Mouse (Mus musculus) gastrocnemius, postnatal 10 days (tissue): ENCODE measurements at regions not wholly inside any gene's neighbourhood (a gene's known extent, or its start where the extent isn't known, plus 50 kb on each side); places are given as distances from the start of the nearest gene placed in this dataset.

Experiments used
- DNase-seq: peaks from one replicate; pipeline ENCODE4 v3.0.0; 2021; ENCODE audit warnings: mixed read lengths

DNA sequence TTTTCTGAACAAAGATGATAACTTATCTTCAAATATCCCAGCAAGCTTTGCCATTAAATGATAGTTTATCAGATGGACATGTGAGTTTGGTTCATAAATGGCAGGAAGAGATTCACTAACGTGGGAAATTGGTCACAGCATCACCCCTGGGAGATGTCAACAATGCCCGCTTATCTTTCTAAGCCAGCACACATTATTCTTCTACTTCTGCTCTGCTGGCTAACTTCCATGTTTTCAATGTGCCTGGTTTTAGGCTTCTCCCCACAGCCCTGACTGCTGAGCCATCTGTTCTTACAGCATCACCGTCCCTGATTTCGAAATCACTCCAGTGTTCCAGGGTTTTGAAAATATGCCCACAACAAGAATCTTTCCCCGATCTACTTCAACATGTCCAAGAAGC lies 2175.4 kb downstream of the 9330182O14Rik start:
- DNase-seq = no peak

DNA sequence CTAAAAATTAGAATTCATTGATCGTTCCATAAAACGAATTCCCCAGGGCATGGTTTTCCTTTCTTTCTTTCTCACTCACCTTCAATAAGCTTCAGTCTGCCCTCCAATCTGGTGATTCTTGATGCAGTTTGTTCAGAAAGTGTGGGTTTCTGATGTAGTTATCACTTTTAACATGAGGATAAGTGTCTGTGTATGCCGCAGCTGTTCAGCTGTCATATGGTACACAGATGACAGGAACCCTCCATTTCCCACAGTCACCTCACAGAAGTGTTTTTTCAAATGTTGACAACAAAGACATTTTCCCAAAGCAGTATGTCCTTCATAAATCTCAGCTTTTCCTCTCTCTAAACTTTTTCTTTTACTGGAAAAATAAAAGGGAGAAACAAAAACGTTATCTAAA lies 2177.0 kb downstream of the 9330182O14Rik start:
- no peak for DNase-seq

DNA sequence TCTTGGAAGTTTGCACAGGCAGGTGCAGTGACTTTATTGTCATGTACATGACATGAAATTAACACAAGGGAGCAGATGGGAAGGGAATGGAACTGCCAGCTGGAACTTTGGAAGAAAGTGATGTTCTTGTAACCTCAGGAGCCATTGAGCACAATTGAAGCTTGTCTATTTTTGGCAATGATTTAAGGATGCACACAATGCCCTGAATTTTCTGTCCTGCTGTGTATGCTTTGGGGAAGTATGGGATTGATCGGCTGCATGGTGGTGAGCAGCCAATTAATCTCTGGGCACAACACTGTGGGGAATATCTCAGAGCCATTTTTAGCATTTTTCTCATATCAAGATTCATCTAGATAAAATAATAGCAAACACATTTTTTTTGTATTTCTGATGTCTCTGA lies 2186.2 kb downstream of the 9330182O14Rik start:
- DNase-seq = no peak

DNA sequence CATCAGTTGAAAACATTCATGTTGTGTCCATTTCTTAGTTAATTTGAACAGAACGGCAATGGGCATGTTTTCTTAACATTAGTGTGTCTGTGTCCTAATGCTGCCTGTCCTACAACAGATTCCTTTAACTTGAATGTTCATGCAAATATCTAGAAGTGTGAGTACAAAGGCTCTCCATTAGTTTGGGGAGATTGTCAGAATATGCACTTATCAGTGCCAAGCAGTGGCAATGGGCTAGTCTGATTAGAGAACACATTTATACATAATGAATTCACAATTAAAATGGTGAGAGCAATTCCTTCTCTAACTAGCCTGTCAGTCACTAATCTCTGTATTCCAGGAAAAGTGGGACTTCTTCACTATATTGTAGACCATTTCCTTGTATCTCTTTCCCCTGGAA lies 2188.8 kb downstream of the 9330182O14Rik start:
- DNase-seq = no peak

DNA sequence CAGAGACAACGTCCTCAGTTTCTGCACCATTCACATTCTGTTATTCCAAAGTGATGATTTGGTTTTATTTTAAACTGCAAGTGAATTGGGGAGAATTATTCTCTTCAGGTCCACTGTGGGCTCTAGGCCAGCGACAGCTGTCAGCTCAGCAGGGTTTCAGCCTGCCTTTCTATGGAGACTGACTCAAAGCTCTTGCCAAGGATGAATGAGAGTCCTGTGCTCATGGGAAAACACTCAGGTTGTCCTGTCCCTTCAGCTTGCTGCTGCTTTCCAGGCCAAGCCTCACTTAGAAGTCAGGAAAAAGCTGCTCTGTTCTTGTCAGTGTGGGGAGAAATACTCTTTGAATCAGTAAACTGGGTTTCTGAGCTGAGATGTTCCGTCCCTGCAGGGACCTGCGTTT lies 2191.1 kb downstream of the 9330182O14Rik start:
- DNase-seq = no peak

DNA sequence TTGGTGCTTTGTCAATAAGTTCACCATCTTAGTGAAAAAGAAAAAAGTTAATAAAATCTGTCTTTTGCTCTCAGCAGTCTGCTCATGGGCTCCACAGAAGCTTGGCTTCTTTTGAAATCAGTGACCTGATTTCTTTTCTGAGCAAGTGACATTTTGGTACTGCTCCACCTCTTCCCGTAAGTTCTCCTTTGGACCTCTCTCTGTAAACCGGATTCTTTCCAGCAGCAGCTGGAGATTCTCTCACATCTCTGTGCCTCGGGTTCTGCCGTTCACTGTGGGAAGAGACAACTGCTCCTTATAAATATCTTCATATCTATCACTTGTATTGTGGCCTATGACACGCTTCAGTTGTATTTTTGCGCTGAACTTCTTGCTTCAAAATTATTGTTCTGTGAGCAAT lies 2194.4 kb downstream of the 9330182O14Rik start:
- DNase-seq = no peak

DNA sequence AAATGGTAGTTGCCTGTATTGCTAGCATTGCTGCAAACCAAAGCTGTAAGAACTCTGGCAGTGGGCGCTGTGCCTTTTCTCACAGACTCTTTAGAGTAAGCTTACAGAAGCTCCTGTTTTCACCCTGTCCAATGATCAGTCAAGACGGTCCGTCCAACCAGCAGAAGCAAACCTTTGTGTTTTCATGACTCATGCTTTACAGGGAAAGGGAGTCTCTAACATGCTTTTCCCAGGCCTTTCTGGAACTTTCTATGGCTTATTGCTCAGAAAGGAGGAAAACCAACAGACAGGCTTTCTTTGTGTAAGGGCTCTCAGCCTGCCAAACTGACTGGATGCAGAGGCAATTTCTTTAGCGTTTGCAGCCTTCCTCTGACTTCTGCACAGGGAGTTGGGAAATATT lies 2195.6 kb downstream of the 9330182O14Rik start:
- DNase-seq = no peak

DNA sequence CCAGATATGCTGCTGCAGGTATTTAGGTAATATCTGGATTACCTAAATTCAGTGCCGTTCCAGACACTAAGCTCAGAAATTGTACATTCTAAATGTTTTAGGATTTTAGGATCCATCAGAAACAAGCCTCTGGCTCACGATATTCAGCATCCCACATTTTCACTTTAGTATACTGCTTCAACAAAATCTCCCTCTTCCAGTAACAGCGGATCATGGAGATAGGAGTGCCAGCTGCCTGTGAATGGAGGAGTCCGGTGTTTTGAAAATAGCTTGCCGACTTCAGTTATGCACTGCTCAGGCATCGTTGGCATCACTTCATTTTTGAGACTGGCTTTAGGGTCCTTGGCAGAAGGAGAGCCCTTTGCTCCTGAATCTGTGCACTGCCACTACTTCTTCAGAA lies 2199.5 kb downstream of the 9330182O14Rik start:
- no peak for DNase-seq

DNA sequence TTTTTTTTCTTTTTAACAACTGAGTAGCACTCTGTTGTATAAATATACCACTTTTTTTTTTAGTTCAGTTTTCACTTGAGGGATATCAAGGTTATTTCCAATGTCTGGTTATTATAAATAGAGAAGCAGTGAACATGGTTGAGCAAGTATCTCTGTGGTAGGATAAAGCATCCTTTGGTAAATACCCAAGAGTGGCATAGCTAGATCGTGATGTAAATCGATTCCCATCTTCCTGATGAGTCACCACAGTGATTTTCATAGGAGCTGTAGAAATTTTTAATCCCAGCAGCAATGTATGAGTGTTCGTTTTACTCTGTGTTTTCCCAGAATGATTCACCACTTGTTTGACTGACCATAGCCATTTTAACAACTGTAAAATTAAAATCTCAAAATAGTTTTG lies 2212.0 kb downstream of the 9330182O14Rik start:
- no peak for DNase-seq

DNA sequence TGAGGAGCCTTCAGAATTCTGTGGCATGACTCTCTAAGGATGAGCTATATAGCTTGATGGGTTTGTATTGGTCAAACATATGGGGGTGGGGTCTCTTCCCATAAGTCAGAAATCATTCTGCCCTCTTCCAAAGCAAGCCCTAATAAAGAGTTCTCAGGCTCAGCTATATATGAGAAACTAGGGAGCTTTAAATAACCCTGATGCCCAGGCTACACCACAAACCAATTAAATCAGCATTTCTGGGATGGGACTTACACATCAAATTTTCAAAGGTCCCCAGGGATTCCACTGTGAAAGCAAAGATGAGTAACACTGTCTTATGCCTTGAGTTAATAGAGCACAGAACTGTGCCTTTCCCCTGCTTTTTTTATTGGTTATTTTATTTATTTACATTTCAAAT lies 2227.7 kb downstream of the 9330182O14Rik start:
- DNase-seq = no peak

DNA sequence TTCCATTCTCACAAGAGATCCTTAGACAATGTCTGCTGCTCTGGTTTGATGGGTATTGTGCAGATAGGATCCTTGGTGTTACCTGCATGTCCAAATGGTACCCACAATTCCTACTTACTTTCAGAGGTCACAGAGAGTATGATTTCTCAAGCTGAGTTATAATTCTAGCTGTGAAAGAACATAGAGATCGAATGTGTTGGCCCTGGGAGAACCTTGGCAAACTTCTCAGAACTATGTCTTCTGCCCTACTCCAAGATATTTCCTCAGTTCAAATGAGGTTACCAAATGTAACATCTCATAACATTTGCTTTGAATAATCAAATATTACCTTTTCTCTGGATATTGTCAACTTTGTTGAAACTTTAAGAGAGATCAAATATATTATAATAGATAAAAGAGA lies 2230.8 kb downstream of the 9330182O14Rik start:
- DNase-seq = no peak

DNA sequence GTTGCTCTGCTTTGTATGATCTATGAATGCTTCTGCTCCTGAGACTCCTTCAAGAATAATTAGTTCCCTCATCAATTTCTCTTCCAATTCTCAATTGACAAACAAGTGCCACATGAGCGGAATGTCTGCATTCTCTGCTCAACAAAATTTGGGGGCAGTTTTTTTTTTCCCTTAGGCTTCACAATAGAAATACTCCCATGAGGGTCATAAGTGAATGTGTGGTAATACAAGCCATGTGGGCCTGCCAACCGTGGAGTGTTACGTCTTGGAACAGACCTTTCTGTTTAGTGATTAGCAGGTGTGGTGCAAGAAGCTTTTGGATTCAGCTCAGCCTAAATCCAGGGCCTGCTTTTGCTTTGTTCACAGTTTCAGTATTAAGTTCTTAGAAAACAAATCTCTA lies 2232.6 kb downstream of the 9330182O14Rik start:
- no peak for DNase-seq

DNA sequence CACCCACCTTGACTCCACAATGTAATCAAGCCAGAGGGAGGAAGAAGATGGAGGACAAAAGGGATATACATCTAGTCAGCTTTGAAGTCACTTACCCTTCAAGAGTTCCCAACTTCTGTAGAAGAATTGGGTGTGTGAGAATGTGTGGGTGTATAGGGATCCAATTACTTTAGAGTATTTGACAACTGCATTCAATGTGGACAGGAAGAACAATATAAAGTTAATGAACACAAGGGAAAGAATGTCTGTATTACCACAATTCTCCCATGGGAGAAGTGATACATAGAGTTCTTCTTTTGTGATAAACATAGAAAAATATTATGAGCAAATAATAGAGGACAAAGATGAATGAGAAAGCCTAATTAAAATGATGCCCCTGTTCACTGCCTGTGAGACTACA lies 2235.4 kb downstream of the 9330182O14Rik start:
- no peak for DNase-seq

DNA sequence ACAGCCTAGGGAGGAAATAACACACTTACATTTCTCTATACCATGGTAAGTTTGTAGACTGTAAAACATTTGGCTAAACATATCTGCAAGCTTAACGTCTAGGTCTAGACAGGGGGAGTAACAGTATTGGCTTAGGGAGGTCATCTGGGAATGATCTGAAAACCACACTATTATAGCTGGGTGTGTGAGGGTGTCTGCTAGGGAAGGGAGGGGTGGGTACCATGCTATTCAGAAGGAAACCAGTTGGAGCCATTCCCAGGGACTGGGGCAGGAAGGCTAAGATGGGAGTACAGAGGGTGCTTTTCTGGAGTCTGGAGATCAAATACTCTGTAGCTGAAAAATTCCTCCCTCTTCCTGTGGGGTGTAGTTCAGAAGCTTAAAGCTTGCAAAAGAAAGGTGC lies 2235.9 kb downstream of the 9330182O14Rik start:
- DNase-seq = no peak

DNA sequence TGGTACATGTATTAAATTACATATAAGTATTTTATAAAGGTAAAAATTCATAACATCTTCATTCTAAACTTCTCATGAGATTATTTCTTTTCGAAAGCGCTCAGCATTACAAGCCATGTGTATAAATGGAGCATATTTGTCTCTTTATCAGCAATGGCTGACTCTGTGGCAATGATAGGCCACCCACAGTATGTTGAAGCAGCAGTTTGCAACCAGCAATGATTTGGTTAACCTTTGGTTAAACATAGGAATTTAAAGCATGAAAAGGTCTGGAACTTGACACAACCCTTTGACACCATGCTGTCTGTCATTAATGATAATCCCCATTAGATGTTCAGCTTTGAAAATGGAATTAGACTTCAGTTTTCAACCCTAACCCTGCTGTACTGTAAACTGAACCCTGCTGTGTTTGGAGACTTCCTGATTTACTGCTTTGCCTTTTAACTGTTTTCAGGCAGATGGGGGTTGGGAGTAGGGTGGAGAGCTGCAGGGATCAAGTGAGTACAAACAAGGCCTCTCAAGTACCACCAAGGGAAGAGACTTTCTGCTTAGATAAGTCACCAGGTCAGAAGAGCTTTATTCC lies 2238.6 kb downstream of the 9330182O14Rik start:
- no peak for DNase-seq
